Mouse (Mus musculus) kidney, postnatal 0 days (tissue): Measurements from ENCODE around the gene Zmynd8. TPM values are rescaled to one million over a fixed set of nuclear protein-coding genes. Genes with fewer than 3 reads are reported as not detected.
A peak's percentile ranks its signal among the peaks of the same experiment; 100 is the strongest.

Experiments
- ATAC-seq: fragments of 200-750 bp; cut with Nextera tagmentation; replicated peaks from 2 replicates; pipeline ENCODE4 v1.8.0; 2017; ENCODE audit warnings: low read depth, moderate number of reproducible peaks, moderate TSS enrichment, moderate library complexity; ENCODE audit not compliant: low FRiP score
- DNase-seq: peaks from one replicate; pipeline ENCODE4 v3.0.0-alpha.2; 2016; ENCODE audit warnings: low spot score
- H3K27ac ChIP-seq: fragments of 300-500 bp; sonication (generic); 2 replicates; pipeline ENCODE4 v1.5.1; 2014; ENCODE audit warnings: mild to moderate bottlenecking
- H3K27me3 ChIP-seq: fragments of 300-500 bp; sonication (generic); 2 replicates; pipeline ENCODE4 v1.6.1; 2014; ENCODE audit warnings: low read length, mixed read lengths; ENCODE audit not compliant: insufficient read depth
- H3K36me3 ChIP-seq: fragments of 300-500 bp; sonication (generic); 2 replicates; pipeline ENCODE4 v1.6.1; 2014; ENCODE audit warnings: low read length, mixed read lengths; ENCODE audit not compliant: insufficient read depth
- H3K4me1 ChIP-seq: fragments of 300-500 bp; sonication (generic); replicated peaks from 2 replicates; pipeline ENCODE4 v1.6.1; 2014; ENCODE audit warnings: antibody characterized with exemption, low read length, mixed read lengths; ENCODE audit not compliant: insufficient read depth
- H3K4me2 ChIP-seq: fragments of 300-500 bp; sonication (generic); 2 replicates; pipeline ENCODE4 v1.6.1; 2014; ENCODE audit warnings: mild to moderate bottlenecking, low read length, moderate library complexity, mixed read lengths
- H3K4me3 ChIP-seq: fragments of 300-500 bp; sonication (generic); replicated peaks from 2 replicates; pipeline ENCODE4 v1.5.1; 2014; ENCODE audit warnings: low read depth, low read length
- H3K9ac ChIP-seq: fragments of 300-500 bp; sonication (generic); 2 replicates; pipeline ENCODE4 v1.6.1; 2014; ENCODE audit warnings: low read depth, low read length
- H3K9me3 ChIP-seq: fragments of 300-500 bp; sonication (generic); replicated peaks from 2 replicates; pipeline ENCODE4 v1.6.1; 2016; ENCODE audit warnings: low read length, inconsistent platforms, mixed read lengths
- CTCF ChIP-seq: IDR thresholded peaks from 2 replicates; pipeline ENCODE4 v1.5.1; 2016; ENCODE audit warnings: antibody characterized with exemption, low read depth, mild to moderate bottlenecking, moderate library complexity
- WGBS: fragments of 180-500 bp; shearing (Covaris S2); extraction: QIAGEN DNeasy Blood & Tissue Kit; methylation state at CpG from one replicate; pipeline ENCODE4 v1.1.7; 2014; 5-methylcytosine and 5-hydroxymethylcytosine counted together
- polyA plus RNA-seq: library from polyadenylated mRNA; unstranded; fragments of >200 nt; fragmentation: Nextera tagmentation; extraction: Ambion mirVana; gene quantifications from 2 replicates; pipeline ENCODE4 v1.2.1, GENCODE M21; 2015

The Zmynd8 gene
- polyA plus RNA-seq, 1 experiment from 2014 or later = 39.6 TPM

GRCm38 (mm10) chr2:165828770-165829169 is 70.0 kb downstream of the Zmynd8 start:
- no peak overlapping the region for H3K4me2 ChIP-seq
- H3K36me3 ChIP-seq = peaks cover 38% of the 10 kb centered on the region
- ATAC-seq (no peak), DNase-seq (no peak)
- no peak overlapping the region for H3K9ac ChIP-seq
- no peaks in the 10 kb centered on the region for H3K27me3 ChIP-seq
- H3K9me3 ChIP-seq = no peaks in the 10 kb centered on the region
- peaks cover 8% of the 10 kb centered on the region; the same call in 1 of the 2 replicates for H3K4me1 ChIP-seq
- WGBS = 64% methylated on average over 12 of the region's 12 CpGs
- H3K4me3 ChIP-seq = no peak overlapping the region
- peak overlapping the region; percentile 50; the same call in 1 of the 2 replicates for H3K27ac ChIP-seq
- TF ChIP-seq CTCF = no peak

GRCm38 (mm10) chr2:165825964-165826712 is 72.7 kb downstream of the Zmynd8 start:
- no peak overlapping the region for H3K4me3 ChIP-seq
- no peaks in the 10 kb centered on the region; the same call in 1 of the 2 replicates for H3K4me1 ChIP-seq
- no peaks in the 10 kb centered on the region for H3K9me3 ChIP-seq
- H3K27ac ChIP-seq = peak overlapping the region; percentile 62
- no peak overlapping the region for H3K9ac ChIP-seq
- H3K4me2 ChIP-seq = no peak overlapping the region
- peaks cover 45% of the 10 kb centered on the region for H3K36me3 ChIP-seq
- WGBS = 53% methylated on average over 10 of the region's 10 CpGs
- no peaks in the 10 kb centered on the region for H3K27me3 ChIP-seq
- DNase-seq (peak; percentile 84), ATAC-seq (peak; percentile 77)
- TF ChIP-seq CTCF = peak; percentile 90

DNA sequence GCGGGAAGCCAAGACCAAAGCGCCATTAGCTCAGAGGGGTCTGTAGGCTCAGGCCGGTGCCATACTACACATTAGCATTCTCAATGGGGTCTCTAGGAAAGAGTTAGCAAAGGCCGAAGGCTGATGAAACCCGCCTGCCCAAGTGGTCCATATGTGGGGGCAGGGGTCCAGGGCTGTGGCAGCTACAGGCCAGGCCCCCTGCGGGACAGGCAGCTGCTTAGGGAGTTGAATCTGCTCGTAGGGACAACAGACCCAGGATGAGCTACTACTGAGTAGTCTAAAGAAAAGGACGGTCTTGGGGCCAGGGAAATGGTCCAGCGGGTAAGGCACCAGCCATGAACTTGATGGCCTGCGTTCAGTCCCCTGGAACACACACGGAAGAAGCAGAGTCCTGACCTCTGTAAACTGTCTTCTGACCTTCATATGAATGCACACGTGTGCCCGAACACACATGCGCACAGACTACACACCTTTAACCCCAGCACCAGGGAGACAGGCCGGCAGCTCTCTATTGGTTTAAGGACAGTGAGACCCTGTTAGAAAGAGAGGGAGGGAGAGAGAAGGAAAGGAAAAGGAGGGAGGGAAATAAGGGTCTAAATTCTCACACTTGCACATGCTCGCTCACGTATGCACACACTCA is 73.4 kb downstream of the Zmynd8 start:
- no peaks in the 10 kb centered on the region; the same call in 1 of the 2 replicates for H3K4me1 ChIP-seq
- ATAC-seq (no peak), DNase-seq (no peak)
- no peak for TF ChIP-seq CTCF
- no peaks in the 10 kb centered on the region for H3K9me3 ChIP-seq
- H3K36me3 ChIP-seq = peaks cover 43% of the 10 kb centered on the region
- no peak overlapping the region for H3K4me2 ChIP-seq
- 81% methylated on average over 17 of the region's 17 CpGs for WGBS
- no peak overlapping the region for H3K4me3 ChIP-seq
- no peak overlapping the region for H3K27ac ChIP-seq
- no peaks in the 10 kb centered on the region for H3K27me3 ChIP-seq
- no peak overlapping the region for H3K9ac ChIP-seq

DNA sequence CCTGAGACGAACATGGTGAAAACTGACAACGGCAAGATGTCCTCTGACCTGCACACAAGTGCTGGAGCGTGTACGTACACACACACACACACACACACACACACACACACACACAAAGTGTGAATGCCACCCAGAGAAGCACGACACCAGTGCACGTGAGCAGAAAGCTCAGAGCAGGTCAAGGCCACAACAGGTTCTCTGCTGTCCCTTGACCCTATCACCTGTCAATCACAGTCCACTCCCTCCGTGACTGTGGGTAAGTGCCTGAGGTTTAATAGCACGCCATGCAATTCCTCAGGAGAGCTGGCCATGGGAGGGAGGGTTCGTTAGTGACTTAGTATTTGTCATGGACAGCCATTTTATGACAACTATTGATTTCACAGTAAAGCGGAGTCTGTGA is 74.0 kb downstream of the Zmynd8 start:
- DNase-seq = no peak
- H3K36me3 ChIP-seq = peaks cover 39% of the 10 kb centered on the region
- TF ChIP-seq CTCF = no peak
- no peaks in the 10 kb centered on the region for H3K9me3 ChIP-seq
- WGBS = 73% methylated on average over 10 of the region's 10 CpGs
- H3K4me2 ChIP-seq = no peak overlapping the region
- no peak overlapping the region for H3K9ac ChIP-seq
- no peaks in the 10 kb centered on the region; the same call in 1 of the 2 replicates for H3K4me1 ChIP-seq
- H3K27me3 ChIP-seq = no peaks in the 10 kb centered on the region
- no peak overlapping the region for H3K4me3 ChIP-seq
- no peak for ATAC-seq
- H3K27ac ChIP-seq = no peak overlapping the region

DNA sequence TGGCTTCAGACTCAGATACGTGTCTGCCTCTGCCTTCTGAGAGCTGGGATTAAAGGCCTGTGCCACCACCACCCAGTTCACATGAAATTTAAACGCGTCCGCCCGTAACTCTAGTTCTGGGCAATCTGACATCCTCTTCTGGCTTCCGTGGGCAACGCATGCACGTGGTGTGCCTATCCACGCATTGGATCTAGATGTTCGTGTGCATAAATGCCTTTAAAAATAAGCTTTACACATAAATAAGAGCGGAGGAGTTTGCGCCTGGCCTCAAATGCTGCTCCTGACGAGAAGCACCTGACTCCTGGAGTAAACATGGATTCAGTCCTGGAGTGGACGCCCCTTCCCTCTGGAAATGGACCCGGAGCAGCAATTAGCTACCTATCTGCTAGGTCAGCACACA is 76.3 kb downstream of the Zmynd8 start:
- WGBS = 87% methylated on average over 15 of the region's 15 CpGs
- Histone ChIP-seq H3K27me3 (no peaks in the 10 kb centered on the region), H3K9me3 (no peaks in the 10 kb centered on the region), H3K4me1 (no peaks in the 10 kb centered on the region; the same call in 1 of the 2 replicates), H3K36me3 (peaks cover 33% of the 10 kb centered on the region), H3K4me3 (no peak overlapping the region), H3K4me2 (no peak overlapping the region), H3K27ac (no peak overlapping the region), H3K9ac (no peak overlapping the region)
- no peak for DNase-seq
- ATAC-seq = no peak
- TF ChIP-seq CTCF = no peak

DNA sequence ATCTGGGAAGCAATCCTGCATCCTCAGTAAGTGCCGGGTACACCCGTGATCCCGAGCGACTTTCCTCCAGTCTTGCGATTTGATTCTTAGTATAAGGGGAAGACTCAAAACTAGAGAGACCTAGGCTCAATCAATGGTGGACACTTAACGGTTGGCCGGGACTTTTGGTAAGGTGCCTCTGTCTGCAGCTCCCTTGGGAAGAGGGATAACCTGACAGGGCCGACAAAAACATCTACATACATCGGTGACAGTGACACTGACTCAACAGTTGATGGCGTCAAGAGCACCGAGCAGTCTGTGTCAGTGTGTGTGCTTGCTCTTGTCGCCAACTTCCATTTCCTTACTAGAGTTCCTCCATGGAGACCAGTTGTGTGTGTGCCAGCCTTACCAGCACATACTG is 77.1 kb downstream of the Zmynd8 start:
- Histone ChIP-seq H3K9me3 (no peaks in the 10 kb centered on the region), H3K4me1 (no peaks in the 10 kb centered on the region; the same call in 1 of the 2 replicates), H3K4me3 (no peak overlapping the region), H3K27me3 (no peaks in the 10 kb centered on the region), H3K9ac (no peak overlapping the region), H3K36me3 (peaks cover 33% of the 10 kb centered on the region), H3K27ac (no peak overlapping the region), H3K4me2 (no peak overlapping the region)
- TF ChIP-seq CTCF = no peak
- DNase-seq = no peak
- ATAC-seq = no peak
- 87% methylated on average over 12 of the region's 12 CpGs for WGBS
